Mouse (Mus musculus): ENCODE measurements at regions not wholly inside any gene's neighbourhood (a gene's known extent, or its start where the extent isn't known, plus 50 kb on each side); places are given as distances from the start of the nearest gene placed in this dataset.

DNA sequence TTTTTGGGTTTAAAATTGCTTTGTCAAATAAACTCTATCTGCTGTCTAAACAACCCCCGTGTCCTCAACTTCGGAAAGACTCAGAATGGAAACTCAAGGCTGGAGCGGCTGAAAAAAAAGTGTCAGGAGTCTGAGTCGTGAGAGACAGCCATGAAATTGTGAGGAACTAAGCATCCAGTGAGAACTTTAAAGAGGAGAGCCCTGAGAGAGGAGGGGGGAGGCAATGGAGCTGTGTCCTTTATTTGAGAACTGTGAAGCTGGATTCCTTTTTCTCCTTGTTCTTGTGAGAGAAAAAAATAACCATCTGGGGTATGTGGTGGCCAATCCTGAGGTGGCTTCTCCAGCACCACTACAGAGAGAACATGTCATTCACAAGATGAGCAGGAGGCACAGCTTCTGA, 336.9 kb upstream of the Dynlrb2 start:
- WGBS (ENCODE audit: insufficient replicate concordance) = 36% methylated on average over 4 of the region's 4 CpGs
- Histone ChIP-seq H3K9me3 (replicated peaks) (no peaks in the 10 kb centered on the region), H3K9ac (no peak overlapping the region), H3K4me1 (replicated peaks) (no peaks in the 10 kb centered on the region), H3K36me3 (replicated peaks) (no peaks in the 10 kb centered on the region), H3K4me2 (no peak overlapping the region), H3K4me3 (replicated peaks) (no peak overlapping the region), H3K27ac (replicated peaks) (no peak overlapping the region), H3K27me3 (no peaks in the 10 kb centered on the region)
- ATAC-seq (ENCODE audit: insufficient read depth) = no peak

DNA sequence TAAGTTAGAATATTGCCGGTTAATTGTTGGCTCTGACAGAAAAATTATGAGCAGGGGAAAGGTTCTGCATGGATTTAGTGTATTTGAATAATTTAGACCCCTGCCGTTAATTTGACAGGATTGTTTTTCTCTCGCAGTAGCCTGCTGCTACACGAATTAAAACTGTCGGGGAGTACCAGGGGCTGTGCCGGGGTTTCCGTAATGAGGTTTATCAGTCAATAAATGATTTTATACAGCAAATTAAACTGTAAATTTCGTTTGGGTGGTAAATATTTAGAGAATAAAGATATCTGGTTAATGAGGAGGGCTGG, 339.8 kb upstream of the Dynlrb2 start:
- Histone ChIP-seq H3K27me3 (no peaks in the 10 kb centered on the region), H3K9me3 (replicated peaks) (no peaks in the 10 kb centered on the region), H3K9ac (no peak overlapping the region), H3K27ac (replicated peaks) (no peak overlapping the region), H3K4me3 (replicated peaks) (no peak overlapping the region), H3K36me3 (replicated peaks) (no peaks in the 10 kb centered on the region), H3K4me1 (replicated peaks) (no peaks in the 10 kb centered on the region), H3K4me2 (no peak overlapping the region)
- ATAC-seq (ENCODE audit: insufficient read depth) = no peak
- 37% methylated on average over 8 of the region's 8 CpGs for WGBS (ENCODE audit: insufficient replicate concordance)

DNA sequence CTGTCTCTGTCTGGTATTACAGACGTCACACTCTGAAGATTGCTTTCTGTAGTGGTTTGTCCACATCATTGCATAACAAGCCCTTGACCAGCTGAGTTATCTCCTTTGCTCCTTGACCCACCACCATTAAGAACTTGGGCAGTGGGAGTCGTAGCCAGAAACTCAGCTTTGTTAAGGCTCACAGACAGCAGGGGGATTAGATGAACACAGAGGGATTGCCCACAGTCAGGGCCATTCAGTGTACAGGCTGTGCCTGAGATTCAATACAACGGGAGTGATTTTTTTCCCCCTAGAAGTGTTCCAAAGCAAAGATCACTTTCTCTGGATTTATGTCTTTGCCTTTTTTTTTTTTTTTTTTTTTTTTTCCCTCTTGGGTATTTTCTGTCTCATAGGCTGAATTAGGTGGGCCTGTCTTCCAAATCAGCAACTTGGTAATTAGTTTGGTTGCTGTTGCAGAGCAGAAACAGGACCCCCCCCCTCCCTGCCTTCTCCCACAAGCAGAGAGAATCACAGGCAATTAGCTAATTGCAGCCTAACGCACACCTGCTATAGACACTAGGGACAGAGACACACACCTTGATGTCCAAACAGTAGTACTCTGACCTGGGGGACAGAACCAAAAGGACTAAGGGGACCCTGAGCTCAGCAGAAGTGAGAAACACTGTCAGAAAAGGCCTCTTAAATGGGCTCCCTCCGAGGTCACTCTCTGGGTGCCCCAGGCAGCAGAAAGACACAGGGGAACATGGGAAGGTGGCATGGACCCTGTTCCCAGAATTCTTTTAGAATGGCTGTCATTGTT, 340.4 kb upstream of the Dynlrb2 start:
- H3K27ac ChIP-seq (replicated peaks) = no peak overlapping the region
- 43% methylated on average over 5 of the region's 5 CpGs for WGBS (ENCODE audit: insufficient replicate concordance)
- no peaks in the 10 kb centered on the region for H3K27me3 ChIP-seq
- no peak overlapping the region for H3K4me3 ChIP-seq (replicated peaks)
- ATAC-seq (ENCODE audit: insufficient read depth) = no peak
- H3K4me2 ChIP-seq = no peak overlapping the region
- H3K9ac ChIP-seq = no peak overlapping the region
- no peaks in the 10 kb centered on the region for H3K9me3 ChIP-seq (replicated peaks)
- H3K4me1 ChIP-seq (replicated peaks) = no peaks in the 10 kb centered on the region
- no peaks in the 10 kb centered on the region for H3K36me3 ChIP-seq (replicated peaks)

DNA sequence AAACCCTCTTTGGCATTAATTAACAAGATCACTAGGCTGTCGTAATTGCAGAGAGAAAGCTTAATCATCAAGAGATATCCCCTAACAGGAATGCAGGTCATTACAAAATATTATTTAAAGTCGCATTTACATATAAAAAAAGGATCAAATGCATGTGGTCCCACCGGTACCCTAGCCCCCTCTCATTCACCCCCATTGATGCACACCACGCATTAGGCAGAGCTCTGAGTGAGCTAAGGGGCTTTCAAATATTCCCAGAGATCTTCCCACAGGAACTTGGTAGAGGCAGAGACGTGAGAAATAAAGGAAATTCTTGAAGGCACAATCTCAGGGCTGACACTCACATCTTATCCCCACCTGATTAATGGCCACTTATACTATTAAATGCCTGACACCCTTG, 343.8 kb upstream of the Dynlrb2 start:
- no peaks in the 10 kb centered on the region for H3K27me3 ChIP-seq
- H3K4me3 ChIP-seq (replicated peaks) = no peak overlapping the region
- no peak overlapping the region for H3K4me2 ChIP-seq
- no peak overlapping the region for H3K27ac ChIP-seq (replicated peaks)
- no peak overlapping the region for H3K9ac ChIP-seq
- no peaks in the 10 kb centered on the region for H3K9me3 ChIP-seq (replicated peaks)
- H3K36me3 ChIP-seq (replicated peaks) = no peaks in the 10 kb centered on the region
- H3K4me1 ChIP-seq (replicated peaks) = no peaks in the 10 kb centered on the region
- 53% methylated on average over 5 of the region's 5 CpGs for WGBS (ENCODE audit: insufficient replicate concordance)
- ATAC-seq (ENCODE audit: insufficient read depth) = no peak

DNA sequence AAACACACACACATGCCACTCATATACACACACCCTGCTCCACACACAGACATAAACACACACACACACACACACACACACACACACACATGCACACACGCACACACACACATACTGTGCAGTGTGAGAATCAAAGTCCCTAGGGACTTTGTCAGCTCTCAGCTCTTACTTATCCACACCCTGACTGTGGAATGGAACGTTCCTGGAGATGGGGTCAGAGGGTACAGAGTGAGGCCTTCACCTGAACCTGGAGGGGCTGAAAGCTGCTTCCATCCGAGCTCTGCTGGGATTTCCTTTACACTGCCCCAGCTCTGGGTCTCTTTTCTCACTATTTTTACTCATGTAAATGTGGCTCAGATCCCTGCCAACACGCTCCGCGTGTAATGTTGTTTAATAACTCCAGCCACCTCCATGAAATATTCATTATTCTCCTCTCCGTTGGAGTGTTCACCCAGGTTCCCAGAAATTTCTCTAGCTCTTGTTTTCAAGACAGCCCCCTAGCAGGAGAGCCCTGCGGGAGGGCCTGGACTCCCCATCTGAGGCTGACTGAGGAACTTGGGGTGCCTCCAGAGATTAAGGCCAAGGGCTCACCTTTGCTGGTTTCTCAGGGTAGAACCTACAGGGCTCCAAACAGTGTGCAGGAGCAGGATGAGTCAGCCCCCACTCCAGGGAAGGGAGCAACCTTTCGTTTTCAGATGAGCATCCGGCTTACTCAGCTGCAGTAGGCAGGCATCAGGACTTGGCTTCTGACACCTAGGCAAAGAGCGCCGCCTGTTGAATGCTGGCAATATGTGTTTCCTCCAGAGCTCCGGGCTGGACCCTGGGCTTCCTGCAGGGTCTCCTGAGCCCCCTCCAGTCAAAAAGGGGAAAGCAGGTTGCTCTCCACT, 360.8 kb upstream of the Dynlrb2 start:
- no peak overlapping the region for H3K4me2 ChIP-seq
- H3K27ac ChIP-seq (replicated peaks) = no peak overlapping the region
- no peaks in the 10 kb centered on the region for H3K9me3 ChIP-seq (replicated peaks)
- H3K36me3 ChIP-seq (replicated peaks) = no peaks in the 10 kb centered on the region
- no peaks in the 10 kb centered on the region for H3K4me1 ChIP-seq (replicated peaks)
- no peak overlapping the region for H3K9ac ChIP-seq
- WGBS (ENCODE audit: insufficient replicate concordance) = 46% methylated on average over 13 of the region's 13 CpGs
- no peaks in the 10 kb centered on the region for H3K27me3 ChIP-seq
- H3K4me3 ChIP-seq (replicated peaks) = no peak overlapping the region
- ATAC-seq (ENCODE audit: insufficient read depth) = no peak

- Histone ChIP-seq H3K4me2 (no peak overlapping the region), H3K4me1 (replicated peaks) (no peaks in the 10 kb centered on the region), H3K27ac (replicated peaks) (no peak overlapping the region), H3K36me3 (replicated peaks) (no peaks in the 10 kb centered on the region), H3K9me3 (replicated peaks) (no peaks in the 10 kb centered on the region), H3K9ac (no peak overlapping the region), H3K4me3 (replicated peaks) (no peak overlapping the region), H3K27me3 (no peaks in the 10 kb centered on the region)
- 46% methylated on average over 5 of the region's 5 CpGs for WGBS (ENCODE audit: insufficient replicate concordance)
- ATAC-seq (ENCODE audit: insufficient read depth) = no peak
These were observed 363.4 kb upstream of the Dynlrb2 start for GRCm38 (mm10) chr8:116141363-116141762.

DNA sequence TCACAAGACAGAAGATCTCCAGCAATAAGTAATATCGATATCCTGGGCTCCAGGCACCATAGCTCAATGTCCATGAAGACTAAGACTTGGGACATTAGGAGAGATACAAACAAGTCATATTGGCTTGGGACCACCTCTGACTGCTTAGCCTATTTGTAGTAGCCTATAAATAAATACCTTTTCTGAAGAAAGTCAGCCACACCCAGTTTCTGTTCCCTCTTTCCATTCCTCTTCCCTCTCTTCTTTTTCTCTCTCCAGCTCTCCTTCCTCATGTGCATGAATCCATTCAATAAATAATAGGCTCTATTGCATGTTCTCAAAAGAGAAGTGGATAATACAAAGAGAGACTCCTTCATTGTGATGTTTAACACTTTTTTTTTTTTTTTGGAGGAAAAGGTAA, 364.8 kb upstream of the Dynlrb2 start:
- Histone ChIP-seq H3K27ac (replicated peaks) (no peak overlapping the region), H3K4me1 (replicated peaks) (no peaks in the 10 kb centered on the region), H3K36me3 (replicated peaks) (no peaks in the 10 kb centered on the region), H3K9ac (no peak overlapping the region), H3K4me3 (replicated peaks) (no peak overlapping the region), H3K27me3 (no peaks in the 10 kb centered on the region), H3K9me3 (replicated peaks) (no peaks in the 10 kb centered on the region), H3K4me2 (no peak overlapping the region)
- no peak for ATAC-seq (ENCODE audit: insufficient read depth)
- WGBS (ENCODE audit: insufficient replicate concordance) = 53% methylated on average over 1 of the region's 1 CpGs

GRCm38 (mm10) chr8:116137765-116138164, 367.0 kb upstream of the Dynlrb2 start:
- Histone ChIP-seq H3K9me3 (replicated peaks) (no peaks in the 10 kb centered on the region), H3K36me3 (replicated peaks) (no peaks in the 10 kb centered on the region), H3K4me3 (replicated peaks) (no peak overlapping the region), H3K4me2 (no peak overlapping the region), H3K4me1 (replicated peaks) (no peaks in the 10 kb centered on the region), H3K9ac (no peak overlapping the region), H3K27me3 (no peaks in the 10 kb centered on the region), H3K27ac (replicated peaks) (no peak overlapping the region)
- 41% methylated on average over 2 of the region's 2 CpGs for WGBS (ENCODE audit: insufficient replicate concordance)
- ATAC-seq (ENCODE audit: insufficient read depth) = no peak

GRCm38 (mm10) chr8:116133503-116133902, 371.3 kb upstream of the Dynlrb2 start:
- H3K27me3 ChIP-seq = no peaks in the 10 kb centered on the region
- H3K9ac ChIP-seq = no peak overlapping the region
- H3K4me2 ChIP-seq = no peak overlapping the region
- H3K4me1 ChIP-seq (replicated peaks) = no peaks in the 10 kb centered on the region
- H3K27ac ChIP-seq (replicated peaks) = no peak overlapping the region
- no peak overlapping the region for H3K4me3 ChIP-seq (replicated peaks)
- H3K36me3 ChIP-seq (replicated peaks) = no peaks in the 10 kb centered on the region
- ATAC-seq (ENCODE audit: insufficient read depth) = no peak
- H3K9me3 ChIP-seq (replicated peaks) = no peaks in the 10 kb centered on the region
- 57% methylated on average over 2 of the region's 2 CpGs for WGBS (ENCODE audit: insufficient replicate concordance)

GRCm38 (mm10) chr8:116133084-116133483, 371.7 kb upstream of the Dynlrb2 start:
- Histone ChIP-seq H3K9ac (no peak overlapping the region), H3K4me3 (replicated peaks) (no peak overlapping the region), H3K4me2 (no peak overlapping the region), H3K27ac (replicated peaks) (no peak overlapping the region), H3K4me1 (replicated peaks) (no peaks in the 10 kb centered on the region), H3K9me3 (replicated peaks) (no peaks in the 10 kb centered on the region), H3K27me3 (no peaks in the 10 kb centered on the region), H3K36me3 (replicated peaks) (no peaks in the 10 kb centered on the region)
- WGBS (ENCODE audit: insufficient replicate concordance) = 61% methylated on average over 3 of the region's 3 CpGs
- ATAC-seq (ENCODE audit: insufficient read depth) = no peak

DNA sequence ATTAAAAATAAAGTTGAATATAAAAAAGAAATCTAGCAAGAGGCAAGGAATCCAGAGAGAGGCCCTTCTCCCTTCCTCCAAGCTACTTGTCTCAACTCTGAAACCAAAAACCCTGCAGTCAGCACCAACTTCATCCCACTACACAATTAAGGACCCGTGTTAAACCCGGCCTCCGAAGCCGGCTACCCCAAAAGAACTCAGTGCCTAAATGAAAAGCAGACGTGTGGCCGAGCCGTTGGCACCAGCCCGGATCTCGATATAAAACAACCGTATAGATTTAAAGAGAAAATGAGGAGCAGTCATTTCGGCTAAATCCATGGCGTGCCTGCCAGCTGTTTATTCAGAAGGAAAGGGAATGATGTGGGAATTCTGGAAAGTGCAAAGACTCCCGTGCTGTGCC, 384.7 kb upstream of the Dynlrb2 start:
- H3K4me3 ChIP-seq (replicated peaks) = no peak overlapping the region
- no peak overlapping the region for H3K4me2 ChIP-seq
- whole genome bisulfite sequencing (ENCODE audit: insufficient replicate concordance) = 70% methylated on average over 13 of the region's 13 CpGs
- H3K27me3 ChIP-seq = no peaks in the 10 kb centered on the region
- no peak overlapping the region for H3K9ac ChIP-seq
- no peaks in the 10 kb centered on the region for H3K9me3 ChIP-seq (replicated peaks)
- no peaks in the 10 kb centered on the region for H3K4me1 ChIP-seq (replicated peaks)
- H3K27ac ChIP-seq (replicated peaks) = no peak overlapping the region
- H3K36me3 ChIP-seq (replicated peaks) = no peaks in the 10 kb centered on the region
- no peak for ATAC-seq (ENCODE audit: insufficient read depth)

Data from liver, embryonic 15.5 days (tissue).